Mouse (Mus musculus) heart, postnatal 4 days (tissue): Measurements from ENCODE around the gene Hoxb3. TPM values are rescaled to one million over a fixed set of nuclear protein-coding genes. Genes with fewer than 3 reads are reported as not detected.

Experiments used
- DNase-seq: peaks from one replicate; pipeline ENCODE4 v3.0.0; 2021
- total RNA-seq, 2 experiments: library from RNA; stranded (reverse); gene quantifications; 2 replicates each; pipeline ENCODE4 v1.2.3; 2021

Hoxb3 gene
- total RNA-seq, 2 experiments from 2014 or later: 1.4 to 1.5 TPM

GRCm38 (mm10) chr11:96341701-96342575 is 18.8 kb downstream of the Hoxb3 start:
- peak; percentile 47 for DNase-seq

GRCm38 (mm10) chr11:96342576-96342930 is 19.4 kb downstream of the Hoxb3 start:
- DNase-seq: no peak

GRCm38 (mm10) chr11:96343206-96343745 is 20.1 kb downstream of the Hoxb3 start:
- DNase-seq: no peak

- DNase-seq: no peak
These were observed 21.1 kb downstream of the Hoxb3 start for GRCm38 (mm10) chr11:96344061-96344877.

- DNase-seq: no peak
These were observed 21.7 kb downstream of the Hoxb3 start for GRCm38 (mm10) chr11:96344878-96345159.

- DNase-seq: no peak
These were observed 22.2 kb downstream of the Hoxb3 start for GRCm38 (mm10) chr11:96345220-96345892.

GRCm38 (mm10) chr11:96345893-96346806 is 23.0 kb downstream of the Hoxb3 start:
- no peak for DNase-seq

- DNase-seq: no peak
These were observed 23.9 kb downstream of the Hoxb3 start for GRCm38 (mm10) chr11:96346916-96347520.

- DNase-seq: no peak
These were observed 24.6 kb downstream of the Hoxb3 start for GRCm38 (mm10) chr11:96347717-96348116.

GRCm38 (mm10) chr11:96348141-96348928 is 25.2 kb downstream of the Hoxb3 start:
- no peak for DNase-seq

GRCm38 (mm10) chr11:96348988-96349387 is 25.9 kb downstream of the Hoxb3 start:
- DNase-seq: no peak

GRCm38 (mm10) chr11:96349491-96350340 is 26.6 kb downstream of the Hoxb3 start:
- DNase-seq: no peak

GRCm38 (mm10) chr11:96350341-96350624 is 27.2 kb downstream of the Hoxb3 start, which contains the start of gene Hoxb2:
Gene Hoxb2 (plus strand): TSS chr11:96350525.
- DNase-seq: no peak

- DNase-seq: no peak
These were observed 27.7 kb downstream of the Hoxb3 start for GRCm38 (mm10) chr11:96350791-96351190.

- DNase-seq: no peak
These were observed 28.2 kb downstream of the Hoxb3 start for GRCm38 (mm10) chr11:96351312-96351711.

- DNase-seq: peak; percentile 24
These were observed 28.7 kb downstream of the Hoxb3 start for GRCm38 (mm10) chr11:96351831-96352230.

GRCm38 (mm10) chr11:96352691-96353521 is 29.8 kb downstream of the Hoxb3 start:
- peak; percentile 33 for DNase-seq

- DNase-seq: peak; percentile 21
These were observed 30.4 kb downstream of the Hoxb3 start for GRCm38 (mm10) chr11:96353522-96353841.

- no peak for DNase-seq
These were observed 30.8 kb downstream of the Hoxb3 start for GRCm38 (mm10) chr11:96353939-96354338.
